Mouse (Mus musculus): ENCODE measurements around the gene Col5a1. TPM values are rescaled to one million over a fixed set of nuclear protein-coding genes. Genes with fewer than 3 reads are reported as not detected.

Col5a1 gene
- polyA plus RNA-seq, 1 experiment from 2014 or later: 33.2 TPM

- H3K4me3 ChIP-seq (replicated peaks; ENCODE audit: low read depth, low read length): no peak overlapping the region
- no peak overlapping the region for H3K27ac ChIP-seq
- no peaks in the 10 kb centered on the region for H3K27me3 ChIP-seq (ENCODE audit: insufficient read depth, low read length)
- TF ChIP-seq CTCF (IDR thresholded peaks at IDR 0.05; ENCODE audit: low read depth): no peak
- DNase-seq (ENCODE audit: low spot score) (no peak), ATAC-seq (replicated peaks; ENCODE audit: low FRiP score, low read depth) (no peak)
- no peaks in the 10 kb centered on the region for H3K36me3 ChIP-seq (ENCODE audit: insufficient read depth, low read length)
- WGBS: 72% methylated on average over 3 of the region's 3 CpGs
- H3K9me3 ChIP-seq (replicated peaks; ENCODE audit: low read length): no peaks in the 10 kb centered on the region
- no peak overlapping the region for H3K9ac ChIP-seq (ENCODE audit: low read depth, low read length)
- no peak overlapping the region for H3K4me2 ChIP-seq (ENCODE audit: low read length)
- H3K4me1 ChIP-seq (replicated peaks; ENCODE audit: insufficient read depth, low read length): no peaks in the 10 kb centered on the region
Observed at GRCm38 (mm10) chr2:28000660-28001059, 114.4 kb downstream of the Col5a1 start.

DNA sequence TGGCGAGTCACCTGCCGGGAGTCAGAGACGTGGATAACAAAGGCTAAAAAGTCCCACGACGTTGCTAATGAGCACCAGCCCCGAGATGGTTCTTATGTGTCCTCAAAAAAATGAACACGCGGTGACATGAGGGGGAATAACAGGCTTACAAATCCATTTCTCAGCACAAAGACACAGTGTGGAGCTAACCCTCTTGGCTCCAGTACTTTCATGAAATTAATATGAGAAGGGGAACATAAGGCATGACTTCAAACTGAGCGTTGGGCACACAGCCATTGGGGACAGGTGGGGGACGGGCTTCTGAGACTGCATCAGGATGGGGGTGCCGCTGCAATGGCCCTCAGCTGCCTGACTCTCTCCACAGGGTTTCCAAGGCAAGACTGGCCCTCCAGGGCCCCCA is 115.0 kb downstream of the Col5a1 start:
- Histone ChIP-seq H3K4me1 (replicated peaks; ENCODE audit: insufficient read depth, low read length) (no peaks in the 10 kb centered on the region), H3K4me2 (ENCODE audit: low read length) (no peak overlapping the region), H3K9ac (ENCODE audit: low read depth, low read length) (no peak overlapping the region), H3K9me3 (replicated peaks; ENCODE audit: low read length) (no peaks in the 10 kb centered on the region), H3K36me3 (ENCODE audit: insufficient read depth, low read length) (no peaks in the 10 kb centered on the region), H3K27me3 (ENCODE audit: insufficient read depth, low read length) (no peaks in the 10 kb centered on the region), H3K27ac (no peak overlapping the region), H3K4me3 (replicated peaks; ENCODE audit: low read depth, low read length) (no peak overlapping the region)
- TF ChIP-seq CTCF (IDR thresholded peaks at IDR 0.05; ENCODE audit: low read depth): no peak
- 93% methylated on average over 11 of the region's 11 CpGs for WGBS
- ATAC-seq (replicated peaks; ENCODE audit: low FRiP score, low read depth): no peak
- no peak for DNase-seq (ENCODE audit: low spot score)

- Histone ChIP-seq H3K4me3 (replicated peaks; ENCODE audit: low read depth, low read length) (no peak overlapping the region), H3K9me3 (replicated peaks; ENCODE audit: low read length) (no peaks in the 10 kb centered on the region), H3K9ac (ENCODE audit: low read depth, low read length) (no peak overlapping the region), H3K27ac (no peak overlapping the region), H3K27me3 (ENCODE audit: insufficient read depth, low read length) (no peaks in the 10 kb centered on the region), H3K4me1 (replicated peaks; ENCODE audit: insufficient read depth, low read length) (0 out of 2 replicates have a peak, but pooled peaks cover 5% of the 10 kb centered on the region), H3K36me3 (ENCODE audit: insufficient read depth, low read length) (no peaks in the 10 kb centered on the region), H3K4me2 (ENCODE audit: low read length) (no peak overlapping the region)
- 85% methylated on average over 4 of the region's 4 CpGs for WGBS
- ATAC-seq (replicated peaks; ENCODE audit: low FRiP score, low read depth) (no peak), DNase-seq (ENCODE audit: low spot score) (no peak)
- TF ChIP-seq CTCF (IDR thresholded peaks at IDR 0.05; ENCODE audit: low read depth): no peak
Observed at GRCm38 (mm10) chr2:28005187-28005586, 119.0 kb downstream of the Col5a1 start.

- DNase-seq (ENCODE audit: low spot score): peak; percentile 58
- Histone ChIP-seq H3K9ac (ENCODE audit: low read depth, low read length) (no peak overlapping the region), H3K4me1 (replicated peaks; ENCODE audit: insufficient read depth, low read length) (0 out of 2 replicates have a peak, but pooled peaks cover 5% of the 10 kb centered on the region), H3K27ac (no peak overlapping the region), H3K4me2 (ENCODE audit: low read length) (no peak overlapping the region), H3K4me3 (replicated peaks; ENCODE audit: low read depth, low read length) (no peak overlapping the region), H3K9me3 (replicated peaks; ENCODE audit: low read length) (no peaks in the 10 kb centered on the region), H3K36me3 (ENCODE audit: insufficient read depth, low read length) (0 out of 2 replicates have a peak, but pooled peaks cover 3% of the 10 kb centered on the region), H3K27me3 (ENCODE audit: insufficient read depth, low read length) (no peaks in the 10 kb centered on the region)
- 43% methylated on average over 4 of the region's 4 CpGs for WGBS
- no peak for TF ChIP-seq CTCF (IDR thresholded peaks at IDR 0.05; ENCODE audit: low read depth)
- no peak for ATAC-seq (replicated peaks; ENCODE audit: low FRiP score, low read depth)
Observed at GRCm38 (mm10) chr2:28008261-28008660, 122.0 kb downstream of the Col5a1 start.

DNA sequence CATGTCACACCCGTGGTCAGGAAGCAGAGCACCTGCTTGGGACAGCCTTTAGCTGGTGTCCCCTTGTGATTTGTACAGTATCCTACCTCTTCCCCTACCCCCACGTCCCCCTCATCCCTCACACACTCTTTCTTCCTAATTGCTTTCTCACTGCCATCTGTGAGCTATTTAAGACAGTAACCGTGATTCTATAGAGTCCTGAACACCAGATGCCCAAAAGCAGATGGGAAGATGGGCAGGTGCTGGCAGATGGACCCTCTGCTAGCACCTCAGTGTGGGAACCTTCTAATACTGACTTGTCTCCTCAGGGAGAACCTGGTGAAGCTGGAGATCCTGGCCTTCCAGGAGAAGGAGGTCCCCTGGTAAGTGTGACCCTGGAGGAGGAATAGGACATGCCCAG is 126.1 kb downstream of the Col5a1 start:
- no peak overlapping the region for H3K9ac ChIP-seq (ENCODE audit: low read depth, low read length)
- DNase-seq (ENCODE audit: low spot score) (no peak), ATAC-seq (replicated peaks; ENCODE audit: low FRiP score, low read depth) (no peak)
- TF ChIP-seq CTCF (IDR thresholded peaks at IDR 0.05; ENCODE audit: low read depth): no peak
- 0 out of 2 replicates have a peak, but pooled peaks cover 5% of the 10 kb centered on the region for H3K4me1 ChIP-seq (replicated peaks; ENCODE audit: insufficient read depth, low read length)
- no peak overlapping the region for H3K4me3 ChIP-seq (replicated peaks; ENCODE audit: low read depth, low read length)
- H3K27ac ChIP-seq: no peak overlapping the region
- 0 out of 2 replicates have a peak, but pooled peaks cover 3% of the 10 kb centered on the region for H3K36me3 ChIP-seq (ENCODE audit: insufficient read depth, low read length)
- WGBS: 60% methylated on average over 3 of the region's 3 CpGs
- H3K27me3 ChIP-seq (ENCODE audit: insufficient read depth, low read length): no peaks in the 10 kb centered on the region
- H3K4me2 ChIP-seq (ENCODE audit: low read length): no peak overlapping the region
- H3K9me3 ChIP-seq (replicated peaks; ENCODE audit: low read length): no peaks in the 10 kb centered on the region

DNA sequence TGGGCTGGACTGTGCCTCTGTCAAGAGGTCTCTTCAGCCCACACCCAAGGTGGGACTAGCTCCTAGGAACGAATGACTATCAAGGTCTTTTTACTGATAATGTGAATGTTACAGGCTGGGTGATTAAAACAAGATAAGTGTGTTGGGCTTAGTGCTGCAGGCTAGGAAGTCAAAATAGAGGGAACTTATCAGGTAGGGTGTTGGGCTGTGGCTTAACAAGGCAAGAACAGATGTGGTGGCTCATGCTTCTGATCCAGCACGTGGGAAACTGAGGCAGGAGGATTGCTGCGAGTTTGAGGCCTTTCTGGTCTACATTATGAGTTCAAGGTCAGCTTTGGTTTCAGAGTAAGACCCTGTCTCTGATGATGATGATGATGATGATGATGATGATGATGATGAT is 128.6 kb downstream of the Col5a1 start:
- ATAC-seq (replicated peaks; ENCODE audit: low FRiP score, low read depth): no peak
- no peak for DNase-seq (ENCODE audit: low spot score)
- TF ChIP-seq CTCF (IDR thresholded peaks at IDR 0.05; ENCODE audit: low read depth): no peak
- H3K36me3 ChIP-seq (ENCODE audit: insufficient read depth, low read length): 0 out of 2 replicates have a peak, but pooled peaks cover 3% of the 10 kb centered on the region
- H3K4me2 ChIP-seq (ENCODE audit: low read length): no peak overlapping the region
- H3K4me3 ChIP-seq (replicated peaks; ENCODE audit: low read depth, low read length): no peak overlapping the region
- no peak overlapping the region for H3K27ac ChIP-seq
- no peaks in the 10 kb centered on the region for H3K27me3 ChIP-seq (ENCODE audit: insufficient read depth, low read length)
- H3K9ac ChIP-seq (ENCODE audit: low read depth, low read length): no peak overlapping the region
- no peaks in the 10 kb centered on the region for H3K9me3 ChIP-seq (replicated peaks; ENCODE audit: low read length)
- no peaks in the 10 kb centered on the region for H3K4me1 ChIP-seq (replicated peaks; ENCODE audit: insufficient read depth, low read length)
- WGBS: 91% methylated on average over 3 of the region's 3 CpGs

DNA sequence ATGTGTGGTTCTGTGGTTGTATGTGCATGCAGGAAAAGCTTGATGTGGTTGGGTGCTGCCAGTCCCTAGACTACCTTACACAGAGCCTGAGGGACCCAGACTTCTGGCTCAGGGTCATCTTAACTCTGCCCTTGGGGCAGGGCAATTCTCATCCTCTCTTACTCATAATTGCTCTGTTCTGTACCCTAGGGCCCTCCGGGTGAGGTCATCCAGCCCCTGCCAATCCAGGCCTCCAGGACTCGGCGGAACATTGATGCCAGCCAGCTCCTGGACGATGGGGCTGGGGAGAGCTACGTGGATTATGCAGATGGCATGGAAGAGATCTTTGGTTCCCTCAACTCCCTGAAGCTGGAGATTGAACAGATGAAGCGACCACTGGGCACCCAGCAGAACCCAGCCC is 138.2 kb downstream of the Col5a1 start:
- DNase-seq (ENCODE audit: low spot score): no peak
- no peak for TF ChIP-seq CTCF (IDR thresholded peaks at IDR 0.05; ENCODE audit: low read depth)
- Histone ChIP-seq H3K4me2 (ENCODE audit: low read length) (no peak overlapping the region), H3K36me3 (ENCODE audit: insufficient read depth, low read length) (peaks cover 10% of the 10 kb centered on the region), H3K9ac (ENCODE audit: low read depth, low read length) (no peak overlapping the region), H3K27ac (no peak overlapping the region), H3K4me1 (replicated peaks; ENCODE audit: insufficient read depth, low read length) (no peaks in the 10 kb centered on the region), H3K4me3 (replicated peaks; ENCODE audit: low read depth, low read length) (no peak overlapping the region), H3K9me3 (replicated peaks; ENCODE audit: low read length) (no peaks in the 10 kb centered on the region), H3K27me3 (ENCODE audit: insufficient read depth, low read length) (no peaks in the 10 kb centered on the region)
- whole genome bisulfite sequencing: 88% methylated on average over 6 of the region's 6 CpGs
- no peak for ATAC-seq (replicated peaks; ENCODE audit: low FRiP score, low read depth)

Data from kidney, postnatal 0 days (tissue).